Mouse (Mus musculus): ENCODE data around the gene Accs. TPM values are rescaled to one million over a fixed set of nuclear protein-coding genes. Genes with fewer than 3 reads are reported as not detected.

Accs gene
- total RNA-seq, 1 experiment = 5.5 TPM

DNA sequence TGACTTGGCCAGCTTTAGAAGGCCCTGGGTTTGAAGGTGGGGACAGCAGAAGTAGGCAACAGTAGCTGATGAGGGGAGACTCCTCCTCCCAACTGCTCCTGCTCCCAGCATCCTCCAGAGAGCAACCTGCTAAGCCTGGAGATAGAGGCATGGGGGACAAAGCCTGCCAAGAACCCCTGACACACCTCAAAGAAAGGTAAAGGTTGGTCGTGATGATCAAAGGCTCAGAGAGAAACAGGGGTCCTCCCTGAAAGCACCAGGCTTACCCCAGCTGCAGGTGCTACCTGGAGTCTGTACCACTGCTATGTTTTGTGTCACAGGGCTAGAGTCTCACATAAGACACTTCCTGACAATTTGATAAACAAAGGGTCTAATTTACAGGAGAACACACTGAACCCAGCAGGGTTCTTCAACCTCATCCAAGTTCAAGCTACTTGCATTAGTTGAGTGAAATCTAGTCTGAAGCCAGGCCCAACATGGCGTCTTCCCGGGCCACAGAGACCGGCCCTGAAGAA lies 21.7 kb upstream of the Accs start:
- in situ Hi-C loops (cut with MboI; ENCODE audit: low sequenced_read_pairs in 2 of 2, unreplicated experiment in 2 of 2) = no loop called here
- Histone ChIP-seq H3K36me3 (ENCODE audit: control insufficient read depth, insufficient read depth, low read length, poor library complexity, severe bottlenecking) (no peaks in the 10 kb centered on the region), H3K27ac (ENCODE audit: insufficient read depth, low read depth, low read length, poor library complexity, severe bottlenecking) (no peak overlapping the region), H3K9ac (ENCODE audit: insufficient read depth, low read depth, low read length, poor library complexity, severe bottlenecking) (no peak overlapping the region), H3K4me1 (ENCODE audit: control insufficient read depth in 2 of 2, insufficient read depth in 2 of 2, low read length in 2 of 2, poor library complexity in 1 of 2) (peaks cover 0 to 28% of the 10 kb centered on the region in 2 experiments; a peak in 2 of 4 replicates), H3K9me3 (ENCODE audit: control insufficient read depth, insufficient read depth, low read depth, low read length) (no peaks in the 10 kb centered on the region), H3K4me3 (ENCODE audit: insufficient read depth in 1 of 2, low read depth in 1 of 2, low read length in 2 of 2, poor library complexity in 1 of 2, severe bottlenecking in 1 of 2) (no peak overlapping the region)
- TF ChIP-seq ZC3H11A (IDR thresholded peaks at IDR 0.05; ENCODE audit: borderline replicate concordance, low read depth, low read length) (no peak), ZNF384 (IDR thresholded peaks at IDR 0.05; ENCODE audit: low read depth, low read length) (no peak), MAFK (IDR thresholded peaks at IDR 0.05; ENCODE audit: insufficient read depth, low read depth, low read length) (no peak), CHD2 (IDR thresholded peaks at IDR 0.05; ENCODE audit: low read depth, low read length) (no peak), HCFC1 (IDR thresholded peaks at IDR 0.05; ENCODE audit: borderline replicate concordance, insufficient read depth, low read length) (no peak)
- no peak for DNase-seq (ENCODE audit: low read depth, low spot score)

DNA sequence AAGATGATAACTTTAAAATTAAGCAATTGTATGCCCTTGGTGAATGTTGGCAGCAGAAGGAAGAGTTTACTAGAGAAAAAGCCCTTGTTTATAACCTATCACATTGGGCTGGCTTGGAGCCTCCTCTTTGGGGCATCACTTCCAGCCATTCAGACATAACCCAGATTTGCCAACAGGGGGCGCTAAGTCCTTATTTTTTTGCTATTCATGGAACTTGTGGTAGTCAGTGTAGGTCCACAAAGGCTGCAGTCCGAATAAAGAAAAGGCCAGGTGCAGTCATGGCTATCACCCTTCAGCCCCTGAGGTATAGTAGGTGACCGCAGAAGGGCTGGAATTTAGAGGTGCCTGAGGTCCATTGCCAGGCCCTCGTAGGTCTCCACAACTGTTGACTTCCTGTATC lies 21.1 kb upstream of the Accs start:
- no peaks in the 10 kb centered on the region for H3K9me3 ChIP-seq (ENCODE audit: control insufficient read depth, insufficient read depth, low read depth, low read length)
- TF ChIP-seq HCFC1 (IDR thresholded peaks at IDR 0.05; ENCODE audit: borderline replicate concordance, insufficient read depth, low read length) (no peak), MAFK (IDR thresholded peaks at IDR 0.05; ENCODE audit: insufficient read depth, low read depth, low read length) (no peak), CHD2 (IDR thresholded peaks at IDR 0.05; ENCODE audit: low read depth, low read length) (no peak), ZC3H11A (IDR thresholded peaks at IDR 0.05; ENCODE audit: borderline replicate concordance, low read depth, low read length) (no peak), ZNF384 (IDR thresholded peaks at IDR 0.05; ENCODE audit: low read depth, low read length) (no peak)
- H3K9ac ChIP-seq (ENCODE audit: insufficient read depth, low read depth, low read length, poor library complexity, severe bottlenecking) = no peak overlapping the region
- in situ Hi-C loops (cut with MboI; ENCODE audit: low sequenced_read_pairs in 2 of 2, unreplicated experiment in 2 of 2) = no loop called here
- no peaks in the 10 kb centered on the region for H3K36me3 ChIP-seq (ENCODE audit: control insufficient read depth, insufficient read depth, low read length, poor library complexity, severe bottlenecking)
- H3K4me3 ChIP-seq (ENCODE audit: insufficient read depth in 1 of 2, low read depth in 1 of 2, low read length in 2 of 2, poor library complexity in 1 of 2, severe bottlenecking in 1 of 2) = no peak overlapping the region
- peaks cover 0 to 28% of the 10 kb centered on the region in 2 experiments; a peak in 2 of 4 replicates for H3K4me1 ChIP-seq (ENCODE audit: control insufficient read depth in 2 of 2, insufficient read depth in 2 of 2, low read length in 2 of 2, poor library complexity in 1 of 2)
- peak; percentile 86 for DNase-seq (ENCODE audit: low read depth, low spot score)
- no peak overlapping the region for H3K27ac ChIP-seq (ENCODE audit: insufficient read depth, low read depth, low read length, poor library complexity, severe bottlenecking)

DNA sequence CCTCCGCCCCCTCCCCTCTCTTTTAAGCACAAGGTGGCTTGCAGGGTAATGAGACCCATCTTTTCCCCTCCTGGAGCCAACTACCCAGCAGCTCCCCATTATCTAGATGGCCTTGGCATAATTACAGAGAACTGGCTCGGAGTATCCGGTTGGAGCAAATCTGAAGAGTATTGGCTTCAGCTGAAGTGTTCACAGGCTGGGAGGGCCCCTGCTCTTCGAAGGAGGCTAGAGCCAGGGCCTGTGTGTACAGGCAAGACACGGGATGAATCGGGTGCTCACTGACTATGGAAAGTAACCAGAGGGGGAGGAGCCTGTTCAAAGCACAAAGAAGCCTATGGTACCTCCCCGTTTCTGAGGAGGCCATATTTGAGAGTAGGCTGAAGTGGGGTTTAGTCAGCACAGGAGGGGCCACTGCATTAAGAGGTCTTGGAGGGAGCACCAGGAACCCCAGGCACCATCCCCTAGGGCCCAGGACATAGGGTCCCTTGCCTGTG lies 19.4 kb upstream of the Accs start, which contains the start of gene Accsl:
Gene Accsl, minus strand, starts transcription at position 51 of the 494 bp plus-strand sequence.
- peaks cover 0 to 28% of the 10 kb centered on the region in 2 experiments; a peak in 2 of 4 replicates for H3K4me1 ChIP-seq (ENCODE audit: control insufficient read depth in 2 of 2, insufficient read depth in 2 of 2, low read length in 2 of 2, poor library complexity in 1 of 2)
- peak; percentile 73 for DNase-seq (ENCODE audit: low read depth, low spot score)
- H3K36me3 ChIP-seq (ENCODE audit: control insufficient read depth, insufficient read depth, low read length, poor library complexity, severe bottlenecking) = no peaks in the 10 kb centered on the region
- peak within 1 kb of the TSS; percentile 41; the same call in 1 of the 2 replicates for H3K9ac ChIP-seq (ENCODE audit: insufficient read depth, low read depth, low read length, poor library complexity, severe bottlenecking)
- peak within 1 kb of the TSS; percentile 28 to 47 for H3K4me3 ChIP-seq (ENCODE audit: insufficient read depth in 1 of 2, low read depth in 1 of 2, low read length in 2 of 2, poor library complexity in 1 of 2, severe bottlenecking in 1 of 2)
- TF ChIP-seq MAFK (IDR thresholded peaks at IDR 0.05; ENCODE audit: insufficient read depth, low read depth, low read length) (no peak), CHD2 (IDR thresholded peaks at IDR 0.05; ENCODE audit: low read depth, low read length) (no peak), HCFC1 (IDR thresholded peaks at IDR 0.05; ENCODE audit: borderline replicate concordance, insufficient read depth, low read length) (no peak), ZC3H11A (IDR thresholded peaks at IDR 0.05; ENCODE audit: borderline replicate concordance, low read depth, low read length) (no peak)
- H3K9me3 ChIP-seq (ENCODE audit: control insufficient read depth, insufficient read depth, low read depth, low read length) = no peaks in the 10 kb centered on the region
- in situ Hi-C loops (cut with MboI; ENCODE audit: low sequenced_read_pairs in 2 of 2, unreplicated experiment in 2 of 2) = no loop called here
- H3K27ac ChIP-seq (ENCODE audit: insufficient read depth, low read depth, low read length, poor library complexity, severe bottlenecking) = no peak within 1 kb of the TSS

DNA sequence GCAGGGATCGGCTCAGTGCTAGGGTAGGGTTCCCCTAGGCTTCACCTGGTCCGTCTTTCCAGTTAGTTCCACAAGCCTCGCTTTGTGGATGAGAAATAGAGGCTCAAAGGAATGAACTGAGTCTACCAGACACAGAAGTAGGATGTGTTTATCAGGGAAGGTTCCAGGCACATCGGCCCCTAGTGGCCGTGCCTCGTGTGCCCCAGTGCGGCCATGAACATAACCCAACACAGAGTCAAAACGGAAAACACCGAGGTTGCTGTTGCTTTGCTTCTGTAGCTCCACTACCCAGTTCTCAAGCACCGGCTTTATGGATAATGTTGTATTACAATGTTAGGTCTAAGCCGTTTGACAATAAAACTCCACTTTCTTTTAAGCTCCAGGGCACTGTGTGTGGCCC lies 18.8 kb upstream of the Accs start:
- Histone ChIP-seq H3K9ac (ENCODE audit: insufficient read depth, low read depth, low read length, poor library complexity, severe bottlenecking) (peak overlapping the region; percentile 29; the same call in 1 of the 2 replicates), H3K4me1 (ENCODE audit: control insufficient read depth in 2 of 2, insufficient read depth in 2 of 2, low read length in 2 of 2, poor library complexity in 1 of 2) (peaks cover 0 to 28% of the 10 kb centered on the region in 2 experiments; a peak in 2 of 4 replicates), H3K4me3 (ENCODE audit: insufficient read depth in 1 of 2, low read depth in 1 of 2, low read length in 2 of 2, poor library complexity in 1 of 2, severe bottlenecking in 1 of 2) (peak overlapping the region; percentile 28 to 47), H3K36me3 (ENCODE audit: control insufficient read depth, insufficient read depth, low read length, poor library complexity, severe bottlenecking) (no peaks in the 10 kb centered on the region), H3K9me3 (ENCODE audit: control insufficient read depth, insufficient read depth, low read depth, low read length) (no peaks in the 10 kb centered on the region), H3K27ac (ENCODE audit: insufficient read depth, low read depth, low read length, poor library complexity, severe bottlenecking) (no peak overlapping the region)
- in situ Hi-C loops (cut with MboI; ENCODE audit: low sequenced_read_pairs in 2 of 2, unreplicated experiment in 2 of 2) = no loop called here
- no peak for DNase-seq (ENCODE audit: low read depth, low spot score)
- TF ChIP-seq HCFC1 (IDR thresholded peaks at IDR 0.05; ENCODE audit: borderline replicate concordance, insufficient read depth, low read length) (no peak), MAFK (IDR thresholded peaks at IDR 0.05; ENCODE audit: insufficient read depth, low read depth, low read length) (no peak), ZNF384 (IDR thresholded peaks at IDR 0.05; ENCODE audit: low read depth, low read length) (no peak), CHD2 (IDR thresholded peaks at IDR 0.05; ENCODE audit: low read depth, low read length) (no peak), ZC3H11A (IDR thresholded peaks at IDR 0.05; ENCODE audit: borderline replicate concordance, low read depth, low read length) (no peak)
